Mouse (Mus musculus) liver, postnatal 0 days (tissue): ENCODE results near the gene Galt. TPM values are rescaled to one million over a fixed set of nuclear protein-coding genes. Genes with fewer than 3 reads are reported as not detected.

Experiments
- ATAC-seq: fragments of 200-750 bp; cut with Nextera tagmentation; 2 replicates; pipeline ENCODE4 v1.8.0; 2017; ENCODE audit warnings: mild to moderate bottlenecking, moderate library complexity
- DNase-seq: peaks from one replicate; pipeline ENCODE4 v3.0.0-alpha.2; 2016
- H3K27ac ChIP-seq: fragments of 300-500 bp; sonication (generic); 2 replicates; pipeline ENCODE4 v1.5.1; 2014; ENCODE audit warnings: antibody characterized with exemption, moderate library complexity, mild to moderate bottlenecking, low read depth
- H3K27me3 ChIP-seq: fragments of 300-500 bp; sonication (generic); 2 replicates; pipeline ENCODE4 v1.6.1; 2014; ENCODE audit warnings: low read length, control low read depth, mixed read lengths; ENCODE audit not compliant: insufficient read depth
- H3K36me3 ChIP-seq: fragments of 300-500 bp; sonication (generic); replicated peaks from 2 replicates; pipeline ENCODE4 v1.6.1; 2014; ENCODE audit warnings: mild to moderate bottlenecking, control low read depth, low read length, moderate library complexity, mixed read lengths; ENCODE audit not compliant: insufficient read depth
- H3K4me1 ChIP-seq: fragments of 300-500 bp; sonication (generic); 2 replicates; pipeline ENCODE4 v1.6.1; 2014; ENCODE audit warnings: antibody characterized with exemption, mild to moderate bottlenecking, control low read depth; ENCODE audit not compliant: insufficient read depth
- H3K4me2 ChIP-seq: fragments of 300-500 bp; sonication (generic); 2 replicates; pipeline ENCODE4 v1.6.1; 2014; ENCODE audit warnings: low read depth, mild to moderate bottlenecking, low read length, moderate library complexity, mixed read lengths
- H3K4me3 ChIP-seq: fragments of 300-500 bp; sonication (generic); 2 replicates; pipeline ENCODE4 v1.5.1; 2014; ENCODE audit warnings: low read depth, low read length
- H3K9ac ChIP-seq: fragments of 300-500 bp; sonication (generic); replicated peaks from 2 replicates; pipeline ENCODE4 v1.6.1; 2014; ENCODE audit warnings: mild to moderate bottlenecking, moderate library complexity
- H3K9me3 ChIP-seq: fragments of 300-500 bp; sonication (generic); 2 replicates; pipeline ENCODE4 v1.6.1; 2016; ENCODE audit warnings: mild to moderate bottlenecking, control low read depth, low read length, mixed read lengths
- CTCF ChIP-seq: sonication (generic); IDR thresholded peaks from 2 replicates; pipeline ENCODE4 v1.5.1; 2016; ENCODE audit warnings: antibody characterized with exemption, low read depth
- EP300 ChIP-seq: IDR thresholded peaks from 2 replicates; pipeline ENCODE4 v1.6.1; 2016; ENCODE audit warnings: antibody characterized with exemption, low read depth, mild to moderate bottlenecking
- WGBS: fragments of 180-500 bp; shearing (Covaris S2); extraction: QIAGEN DNeasy Blood & Tissue Kit; methylation state at CpG from one replicate; pipeline ENCODE4 v1.1.7; 2014; ENCODE audit not compliant: insufficient replicate concordance; 5-methylcytosine and 5-hydroxymethylcytosine counted together
- polyA plus RNA-seq: library from polyadenylated mRNA; unstranded; fragments of >200 nt; fragmentation: Nextera tagmentation; extraction: Ambion mirVana; gene quantifications from 2 replicates; pipeline ENCODE4 v1.2.1, GENCODE M21; 2015

Galt gene
- polyA plus RNA-seq, 1 experiment from 2014 or later = 40.9 TPM

GRCm38 (mm10) chr4:41711705-41712375 is 43.2 kb upstream of the Galt start:
- WGBS = 84% methylated on average over 16 of the region's 16 CpGs
- peak overlapping the region; percentile 83 for H3K9ac ChIP-seq
- peaks cover 7% of the 10 kb centered on the region; the same call in 1 of the 2 replicates for H3K27me3 ChIP-seq
- H3K4me2 ChIP-seq = peak overlapping the region; percentile 96
- H3K27ac ChIP-seq = no peak overlapping the region
- no peak for TF ChIP-seq CTCF
- no peak for TF ChIP-seq EP300
- DNase-seq (no peak), ATAC-seq (no peak)
- H3K4me1 ChIP-seq = peaks cover 15% of the 10 kb centered on the region
- H3K4me3 ChIP-seq = peak overlapping the region; percentile 74; the same call in 1 of the 2 replicates
- 0 out of 2 replicates have a peak, but pooled peaks cover 2% of the 10 kb centered on the region for H3K36me3 ChIP-seq
- no peaks in the 10 kb centered on the region for H3K9me3 ChIP-seq

GRCm38 (mm10) chr4:41712421-41713196 is 42.4 kb upstream of the Galt start:
- H3K27ac ChIP-seq = peak overlapping the region; percentile 61
- TF ChIP-seq EP300 = no peak
- TF ChIP-seq CTCF = no peak
- H3K9me3 ChIP-seq = no peaks in the 10 kb centered on the region
- H3K4me2 ChIP-seq = peak overlapping the region; percentile 96
- peak; percentile 23 for DNase-seq
- peak overlapping the region; percentile 74 for H3K4me3 ChIP-seq
- 45% methylated on average over 31 of the region's 31 CpGs for WGBS
- H3K9ac ChIP-seq = peak overlapping the region; percentile 83
- ATAC-seq = peak; percentile 18
- peaks cover 7% of the 10 kb centered on the region; the same call in 1 of the 2 replicates for H3K27me3 ChIP-seq
- peaks cover 9% of the 10 kb centered on the region; the same call in 1 of the 2 replicates for H3K36me3 ChIP-seq
- peaks cover 15% of the 10 kb centered on the region for H3K4me1 ChIP-seq

- H3K4me2 ChIP-seq = peak within 1 kb of the TSS; percentile 96
- H3K9ac ChIP-seq = peak within 1 kb of the TSS; percentile 83
- 0% methylated on average over 61 of the region's 61 CpGs for whole genome bisulfite sequencing
- peaks cover 17% of the 10 kb centered on the region for H3K36me3 ChIP-seq
- H3K27me3 ChIP-seq = no peaks in the 10 kb centered on the region
- no peaks in the 10 kb centered on the region for H3K9me3 ChIP-seq
- H3K4me1 ChIP-seq = peaks cover 15% of the 10 kb centered on the region
- peak within 1 kb of the TSS; percentile 61 for H3K27ac ChIP-seq
- peak within 1 kb of the TSS; percentile 74 for H3K4me3 ChIP-seq
- ATAC-seq (peak; percentile 88), DNase-seq (peak; percentile 93)
- no peak for TF ChIP-seq EP300
- TF ChIP-seq CTCF = peak; percentile 34
Observed at GRCm38 (mm10) chr4:41713197-41714067, 41.6 kb upstream of the Galt start, which contains the start of gene Rpp25l. Gene Rpp25l, minus strand, starts transcription at chr4:41713534.

GRCm38 (mm10) chr4:41714276-41714675 is 40.8 kb upstream of the Galt start:
- no peak for ATAC-seq
- peak; percentile 60 for DNase-seq
- peak overlapping the region; percentile 96 for H3K4me2 ChIP-seq
- H3K9ac ChIP-seq = no peak overlapping the region
- no peak overlapping the region for H3K27ac ChIP-seq
- peak; percentile 85 for TF ChIP-seq CTCF
- TF ChIP-seq EP300 = no peak
- H3K27me3 ChIP-seq = no peaks in the 10 kb centered on the region
- peaks cover 26% of the 10 kb centered on the region for H3K36me3 ChIP-seq
- 17% methylated on average over 8 of the region's 8 CpGs for WGBS
- no peak overlapping the region for H3K4me3 ChIP-seq
- H3K9me3 ChIP-seq = no peaks in the 10 kb centered on the region
- peaks cover 15% of the 10 kb centered on the region for H3K4me1 ChIP-seq

- Histone ChIP-seq H3K36me3 (peaks cover 30% of the 10 kb centered on the region), H3K4me2 (no peak overlapping the region), H3K27ac (no peak overlapping the region), H3K9ac (no peak overlapping the region), H3K4me1 (peaks cover 15% of the 10 kb centered on the region), H3K9me3 (no peaks in the 10 kb centered on the region), H3K4me3 (no peak overlapping the region), H3K27me3 (no peaks in the 10 kb centered on the region)
- no peak for TF ChIP-seq CTCF
- no peak for TF ChIP-seq EP300
- ATAC-seq (no peak), DNase-seq (no peak)
- WGBS = 70% methylated on average over 8 of the region's 8 CpGs
Observed at GRCm38 (mm10) chr4:41715082-41715481, 39.9 kb upstream of the Galt start.
